Mouse (Mus musculus): ENCODE data around the gene Icam2.
"Not testable (repeated sequence)": the region's sequence is repeated elsewhere in the genome, so short reads cannot be mapped to it uniquely, and the experiment has no call there.

Gene Icam2

DNA sequence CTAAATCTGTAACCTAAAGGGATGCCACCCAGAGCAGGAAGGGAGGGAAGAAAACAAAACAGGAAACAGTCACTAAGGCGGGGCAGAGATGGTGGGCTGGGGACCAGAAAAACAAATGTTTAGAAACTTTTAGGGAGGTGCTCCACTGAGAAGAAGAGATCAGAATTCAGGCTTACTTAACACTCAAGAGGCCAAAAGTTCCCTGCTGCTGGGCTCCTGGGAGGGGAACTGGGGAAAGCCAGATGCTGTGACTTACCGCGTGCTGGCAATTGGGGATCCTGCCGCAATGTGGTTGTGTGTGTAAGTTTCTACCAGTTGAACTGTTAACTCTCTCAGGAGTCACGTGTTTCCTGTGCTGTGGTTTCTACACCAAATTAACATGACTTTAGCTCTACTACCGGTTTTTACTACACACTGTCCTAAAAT, at the start of gene Icam2:
TSS of gene Icam2 (minus strand) at position 285 of the 426 bp plus-strand sequence.
- no peak for DNase-seq

DNA sequence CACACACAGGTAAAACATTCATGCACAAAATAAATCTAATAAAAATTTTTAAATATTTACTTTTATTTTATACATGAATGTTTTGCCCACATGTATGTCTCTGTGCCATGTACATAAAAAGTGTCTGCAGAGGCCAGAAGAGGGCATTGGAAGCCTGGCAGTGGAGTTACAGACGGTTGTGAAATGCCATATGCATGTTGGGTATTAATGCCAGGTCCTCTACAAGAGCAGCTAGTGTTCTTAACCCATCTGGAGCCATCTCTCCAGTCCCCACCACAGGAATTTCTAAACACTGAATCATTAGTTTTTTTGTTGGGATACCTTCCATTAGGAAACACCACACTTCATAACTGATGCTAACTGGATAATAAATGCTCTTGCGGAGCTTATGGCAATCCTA, 49.7 kb upstream of the Icam2 start:
- DNase-seq, result no peak

DNA sequence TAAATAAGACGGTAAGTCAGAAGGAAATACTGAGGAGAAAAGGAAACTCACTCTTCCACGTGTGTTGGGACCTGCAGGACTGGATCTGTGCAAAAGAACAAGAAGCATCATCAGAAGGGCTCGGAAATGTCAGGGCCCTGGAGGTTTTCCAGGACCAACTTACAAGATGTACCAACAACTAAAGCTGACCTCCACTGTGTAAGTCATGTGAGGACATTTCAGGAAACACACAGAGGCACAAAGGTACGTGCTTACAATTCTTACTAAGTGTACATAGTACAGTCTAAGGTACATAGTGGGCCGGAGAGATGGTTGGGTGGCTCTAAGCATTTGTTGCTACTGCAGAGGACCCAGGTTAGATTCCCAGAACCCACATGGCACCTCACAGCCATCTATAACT, 49.2 kb upstream of the Icam2 start:
- no peak for DNase-seq

DNA sequence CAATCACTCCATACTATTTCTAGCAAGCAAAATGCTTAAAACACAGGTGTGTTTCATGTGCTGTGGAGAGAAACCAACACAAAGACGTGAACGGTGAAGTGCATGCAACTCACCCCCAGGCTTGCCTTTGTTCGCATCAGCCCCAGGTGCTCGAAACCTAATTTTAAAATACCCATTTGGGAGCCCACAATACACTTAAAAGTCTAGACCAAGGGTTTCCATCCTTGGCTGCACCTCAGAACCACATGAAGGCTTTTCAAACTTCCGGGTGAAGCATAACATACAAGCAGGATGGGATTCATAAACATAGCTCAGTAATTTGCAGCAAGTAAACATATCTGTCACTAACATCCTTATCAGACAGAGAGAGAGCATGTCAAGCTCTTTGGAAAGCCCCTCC, 42.5 kb upstream of the Icam2 start:
- no peak for DNase-seq

DNA sequence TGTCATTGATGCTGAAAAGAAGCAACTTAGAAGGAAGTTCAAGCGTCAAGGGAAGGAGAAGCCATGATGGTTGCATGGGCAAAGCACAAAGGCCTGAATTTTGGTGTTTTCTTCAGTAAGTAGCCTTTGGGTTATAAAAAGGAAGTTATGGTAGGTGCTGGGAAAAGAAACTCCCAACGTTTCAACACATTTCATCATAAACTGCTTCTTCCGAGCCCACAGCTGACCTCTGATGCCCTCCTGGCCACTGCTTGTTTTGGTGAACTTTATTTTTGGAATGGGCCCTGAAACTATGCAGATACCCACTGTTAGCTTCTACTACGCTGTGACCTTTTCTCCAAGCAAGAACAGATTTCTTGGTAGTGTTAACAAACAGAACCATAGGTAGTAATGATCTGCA, 41.8 kb upstream of the Icam2 start:
- no peak for DNase-seq

DNA sequence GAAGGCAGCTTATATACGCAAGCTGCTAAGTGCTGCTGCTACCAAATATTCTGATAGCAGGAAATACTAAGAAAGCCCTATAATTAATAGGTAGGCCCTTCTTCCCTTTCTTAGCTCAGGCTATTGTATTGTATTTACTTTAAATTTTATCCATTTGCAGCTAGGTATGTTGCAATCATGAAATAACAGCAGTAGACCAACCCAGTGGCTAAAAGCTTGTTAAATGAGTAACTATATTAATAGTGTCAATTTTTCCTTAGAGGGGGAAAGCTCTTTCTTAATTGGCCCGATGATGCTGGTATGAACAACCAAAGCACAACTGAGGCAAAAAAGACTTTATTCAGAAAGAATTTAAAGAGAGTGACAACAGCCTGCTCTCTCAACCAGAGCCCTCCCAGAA, 40.7 kb upstream of the Icam2 start:
- DNase-seq, result no peak

DNA sequence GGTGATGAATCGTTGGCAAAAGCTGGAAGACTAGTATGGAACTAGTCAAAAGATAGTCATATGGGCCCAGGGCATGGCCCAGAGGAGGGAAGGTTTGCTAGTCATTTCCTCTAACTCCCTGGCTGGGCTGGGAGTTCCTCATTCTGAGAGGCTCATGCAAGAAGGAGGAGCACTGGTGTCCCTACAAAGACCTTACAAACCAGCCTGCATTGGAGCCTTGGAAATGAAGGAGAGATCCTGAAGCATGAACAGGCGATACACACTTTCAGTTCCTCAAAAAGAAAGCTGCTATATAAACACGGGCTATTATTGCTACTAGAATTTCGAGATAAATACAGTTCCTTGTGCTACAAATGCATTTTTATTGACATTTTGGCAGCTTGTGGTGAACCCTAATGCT, 40.2 kb upstream of the Icam2 start:
- no peak for DNase-seq

DNA sequence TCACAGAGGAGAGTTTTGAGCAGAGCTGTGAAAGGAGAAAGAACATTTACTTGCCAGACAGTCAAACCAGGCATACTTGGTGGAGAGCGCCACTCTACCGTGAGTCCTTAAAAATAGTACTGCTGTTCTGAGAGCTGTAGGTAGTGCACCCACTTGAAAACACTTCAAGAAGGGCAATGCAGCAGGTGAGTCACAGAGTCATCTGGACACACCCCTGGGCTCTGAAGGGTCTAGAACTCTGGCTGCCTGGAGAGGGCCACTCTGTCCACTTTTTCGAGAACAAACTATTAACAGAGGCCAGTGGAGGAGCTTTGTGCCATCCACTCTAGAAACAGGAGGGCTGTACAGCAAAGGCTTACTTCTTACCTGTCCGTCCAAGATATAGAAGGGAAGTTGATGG, 38.6 kb upstream of the Icam2 start:
- DNase-seq, result no peak

DNA sequence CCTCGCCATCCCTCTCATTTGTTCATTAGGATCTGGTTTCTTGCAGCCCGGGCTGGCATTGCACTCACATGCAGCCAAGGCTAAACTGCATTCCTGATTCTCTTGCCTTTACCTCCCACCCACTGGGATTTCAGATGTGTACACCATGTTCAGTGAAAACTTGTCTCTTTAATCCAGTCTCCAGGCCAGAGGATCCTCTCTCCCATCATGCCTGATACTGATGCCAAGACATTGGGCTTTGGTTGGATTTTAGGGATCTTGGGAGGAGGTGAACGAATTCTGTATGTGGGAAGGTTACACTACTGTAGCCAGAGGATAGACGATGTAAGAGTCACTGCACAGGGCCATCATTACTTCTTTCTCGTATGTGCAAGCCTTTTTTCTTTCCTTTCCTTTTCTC, 37.3 kb upstream of the Icam2 start:
- DNase-seq, result no peak

DNA sequence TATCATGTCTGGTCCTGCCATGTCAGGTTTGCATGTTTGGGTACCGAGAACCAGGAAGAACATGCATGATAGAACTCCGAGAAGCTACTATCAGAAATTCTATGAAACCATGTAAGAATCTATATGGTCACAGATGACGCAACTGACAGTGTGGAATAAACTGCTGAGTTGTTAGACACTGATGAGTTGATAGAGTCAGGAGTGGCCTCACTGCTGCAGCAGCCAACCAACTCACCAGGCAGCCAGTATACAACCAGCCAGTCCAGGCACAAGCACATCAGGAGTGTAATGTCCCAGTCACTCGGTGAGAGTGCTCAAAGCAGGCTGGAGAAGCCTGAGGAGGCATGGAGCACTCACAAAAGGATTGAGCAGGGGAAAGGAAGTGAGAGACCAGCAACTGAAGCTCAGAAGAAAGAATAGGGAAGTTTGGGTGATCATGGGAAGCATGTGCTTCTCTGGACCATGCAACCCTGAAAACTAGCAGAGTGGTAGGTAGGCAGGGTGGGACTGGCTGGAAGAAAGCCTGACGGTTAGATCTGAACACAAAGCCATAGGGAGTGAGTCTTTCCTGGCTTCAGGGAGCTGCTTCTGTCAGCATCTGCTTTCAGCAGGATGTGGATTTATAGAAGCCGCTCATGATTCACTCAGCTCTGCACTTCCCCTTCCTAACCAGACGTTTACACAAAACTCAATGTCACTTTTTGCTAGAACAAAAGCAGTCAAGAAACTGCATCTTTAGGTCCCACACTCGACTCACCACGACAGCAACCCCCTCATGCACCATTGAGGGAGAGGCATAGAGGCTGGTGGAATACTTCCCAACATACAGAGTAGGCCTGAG, 31.6 kb upstream of the Icam2 start:
- no peak for DNase-seq

DNA sequence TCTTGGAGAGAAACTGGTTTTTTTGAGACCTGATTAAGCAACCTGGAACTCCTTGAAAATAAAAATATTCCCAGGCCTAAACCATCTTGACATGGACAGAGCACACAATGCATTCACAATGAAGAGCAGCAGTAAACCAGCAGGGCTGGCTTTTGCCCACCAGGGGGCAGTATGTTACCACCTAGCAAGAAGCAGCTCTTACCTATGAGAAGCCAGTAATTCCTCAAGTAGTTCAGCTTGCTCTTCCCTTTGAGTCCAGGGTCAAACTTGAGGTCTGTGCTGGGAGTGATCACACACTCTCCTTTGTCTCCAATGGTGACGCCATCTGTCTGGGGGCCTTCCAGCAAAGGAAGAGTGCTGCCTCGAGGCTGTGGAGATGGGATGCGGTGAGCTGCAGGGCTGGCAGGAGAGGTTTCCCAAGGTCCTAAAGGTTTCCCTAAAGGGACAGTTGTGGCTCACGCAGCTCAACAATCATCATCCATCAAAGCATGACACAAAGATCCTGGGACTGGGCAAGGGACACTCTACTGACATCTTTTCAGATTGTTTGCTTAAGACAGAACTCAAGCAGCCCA, 30.8 kb upstream of the Icam2 start:
- DNase-seq, result peak; percentile 88 to 92

DNA sequence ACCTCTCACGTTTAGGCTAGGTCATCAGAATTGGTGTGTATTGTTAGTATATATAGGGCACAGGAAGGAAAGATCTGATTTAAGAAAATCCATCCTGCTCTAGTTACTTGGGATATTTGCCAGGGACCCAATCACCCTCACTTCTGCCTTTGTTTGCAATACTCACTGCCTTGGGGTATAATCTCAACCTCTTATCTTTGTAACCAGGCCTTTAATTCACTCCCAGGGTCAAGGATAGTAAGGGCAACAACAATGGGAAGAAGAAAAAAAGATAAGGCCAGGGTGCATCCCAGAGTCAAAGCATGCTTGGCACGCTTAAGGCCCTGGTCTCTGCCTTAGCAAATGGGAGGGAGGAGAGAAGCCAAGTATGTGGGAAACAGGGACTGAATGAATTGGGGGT, 30.0 kb upstream of the Icam2 start:
- DNase-seq, result no peak

DNA sequence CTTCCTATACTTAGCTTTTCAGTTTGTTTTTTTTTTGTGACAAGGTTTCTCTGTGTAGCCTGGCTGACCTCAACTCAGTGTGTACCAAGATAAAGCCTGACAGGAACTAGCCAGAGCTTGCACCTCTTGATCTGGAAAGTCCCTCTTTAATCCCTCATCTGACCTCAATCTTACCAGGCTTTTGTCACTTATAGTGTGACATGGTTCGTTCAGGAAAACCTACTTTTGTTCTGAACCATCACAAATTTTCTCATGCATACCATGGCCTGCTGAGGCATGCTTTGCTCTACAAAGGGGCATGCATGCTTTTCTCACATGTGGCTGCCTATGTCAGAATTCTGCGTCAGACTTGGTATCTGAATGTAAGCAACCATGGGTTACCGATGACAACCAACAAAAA, 28.5 kb upstream of the Icam2 start:
- DNase-seq, result no peak

DNA sequence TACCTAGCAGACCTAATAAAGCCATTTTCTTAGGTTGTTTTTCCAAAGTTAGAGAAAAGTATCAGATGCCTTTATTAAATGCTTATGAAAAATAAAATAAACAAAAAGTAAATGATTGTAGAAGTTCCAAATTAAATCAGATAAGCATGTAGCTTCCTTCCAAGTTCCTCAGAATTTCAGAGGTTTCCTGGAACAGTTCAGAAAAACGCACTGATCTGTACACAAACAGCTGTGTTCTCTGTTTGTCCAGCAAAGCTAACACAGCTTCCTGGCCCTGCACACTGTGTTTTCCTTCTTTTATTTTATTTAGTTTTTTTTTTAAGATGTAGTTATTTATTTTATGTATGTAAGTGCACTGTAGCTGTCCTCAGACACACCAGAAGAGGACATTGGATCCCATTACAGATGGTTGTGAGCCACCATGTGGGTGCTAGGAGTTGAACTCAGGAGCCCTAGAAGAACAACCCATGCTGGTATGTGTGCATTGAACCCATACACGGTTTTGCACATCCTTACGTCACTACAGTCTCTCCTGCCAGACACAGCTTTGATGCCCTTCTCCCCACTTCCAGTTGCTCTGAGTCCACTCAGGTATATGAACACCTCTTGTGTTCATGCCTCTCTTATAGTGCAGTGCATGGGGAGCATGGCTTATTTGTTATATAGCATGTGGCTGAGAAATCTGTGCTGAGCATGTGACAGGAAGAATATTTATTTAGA, 24.9 kb upstream of the Icam2 start:
- no peak for DNase-seq

DNA sequence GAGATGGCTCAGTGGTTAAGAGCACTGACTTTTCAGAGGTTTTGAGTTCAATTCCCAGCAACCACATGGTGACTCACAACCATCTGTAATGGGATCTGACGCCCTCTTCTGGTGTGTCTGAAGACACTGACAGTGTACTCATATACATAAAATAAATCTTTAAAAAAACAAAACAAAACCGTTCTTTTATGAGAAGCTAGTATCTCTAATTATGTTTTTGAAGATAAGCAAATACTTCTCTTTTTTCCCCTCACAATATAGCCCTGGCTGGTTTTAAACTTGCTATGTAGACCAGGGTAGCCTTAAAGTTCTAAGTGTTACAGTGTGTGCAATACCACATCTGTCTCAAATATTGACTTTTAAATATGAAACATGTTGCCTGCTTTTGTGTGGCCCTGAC, 23.3 kb upstream of the Icam2 start:
- no peak for DNase-seq

DNA sequence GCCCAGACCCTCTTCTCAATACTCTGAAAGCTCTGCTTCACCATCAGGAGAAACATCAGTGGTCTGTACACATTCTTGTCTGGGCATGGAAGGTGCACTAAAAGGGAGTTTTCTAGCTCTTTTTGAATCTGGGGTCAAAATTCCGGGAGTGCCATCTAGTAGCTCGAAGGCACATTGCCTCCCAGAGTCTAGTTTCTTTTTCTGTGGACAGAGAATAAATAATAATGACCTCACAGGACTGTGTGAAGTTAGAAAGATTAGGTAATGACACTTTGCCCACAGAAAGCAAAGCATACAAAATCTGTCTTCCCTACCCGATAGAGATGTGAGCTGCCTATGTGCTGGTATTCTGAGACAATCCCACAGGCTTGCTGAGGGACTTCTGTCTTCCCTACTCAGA, 22.6 kb upstream of the Icam2 start:
- DNase-seq, result no peak

DNA sequence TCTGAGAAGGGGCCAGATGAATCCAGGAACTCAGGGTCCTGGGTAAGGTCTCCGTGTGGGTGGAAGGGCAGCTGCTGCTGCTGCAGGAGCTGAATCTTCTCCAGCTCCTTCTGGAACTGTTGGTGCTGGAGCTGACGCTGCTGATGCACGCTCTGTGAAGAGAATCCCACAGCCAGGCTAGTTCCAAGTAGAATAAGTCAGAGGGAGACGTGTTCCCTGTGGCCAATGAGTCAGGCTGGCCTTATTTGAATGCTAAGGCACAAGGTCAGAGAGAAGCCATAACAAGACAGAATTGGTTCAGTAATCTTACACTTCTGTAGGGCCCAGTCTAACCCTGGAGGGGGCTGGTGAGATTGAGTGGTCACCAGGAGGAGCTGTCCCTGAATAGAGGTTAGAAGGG, 22.1 kb upstream of the Icam2 start:
- no peak for DNase-seq

DNA sequence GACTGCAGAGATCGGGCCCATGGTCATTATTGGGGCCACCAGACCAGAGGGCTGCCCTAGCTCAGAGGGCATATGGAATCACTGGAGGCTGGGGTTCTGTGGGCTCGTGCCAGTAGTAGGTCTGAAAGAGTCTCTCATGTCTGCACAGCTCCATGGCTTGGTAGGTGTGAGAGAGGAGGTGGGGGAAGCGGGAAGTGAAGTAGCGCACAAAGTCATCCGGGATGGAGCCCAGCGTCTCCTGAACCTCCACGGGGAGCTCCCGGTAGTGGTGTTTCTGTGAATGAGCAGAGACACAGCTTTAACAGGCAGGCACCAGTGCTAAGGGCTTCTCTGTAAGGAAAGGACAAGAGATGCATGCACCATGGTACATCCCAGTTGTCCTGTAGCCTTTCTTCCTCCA, 10.6 kb upstream of the Icam2 start:
- no peak for DNase-seq

DNA sequence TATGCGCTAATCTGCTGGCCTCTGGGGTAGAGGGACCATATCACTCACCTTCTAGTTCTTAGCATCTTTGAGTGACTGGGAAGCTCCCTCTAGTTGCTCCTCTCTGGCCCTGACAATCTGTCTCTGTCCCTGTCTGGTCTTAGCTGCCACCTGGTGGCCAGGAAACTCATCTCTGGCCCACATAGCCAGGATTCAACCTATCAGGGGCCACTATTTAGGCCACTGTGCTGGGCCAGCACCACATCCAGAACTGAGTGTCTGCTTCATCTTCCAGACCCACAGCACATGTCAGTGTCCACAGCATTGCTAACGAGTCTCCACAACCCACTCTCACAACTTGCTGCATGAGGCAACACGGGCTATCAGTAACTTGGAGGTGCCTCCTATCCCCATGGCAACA, 9.8 kb upstream of the Icam2 start:
- DNase-seq, result peak; percentile 46 to 52

DNA sequence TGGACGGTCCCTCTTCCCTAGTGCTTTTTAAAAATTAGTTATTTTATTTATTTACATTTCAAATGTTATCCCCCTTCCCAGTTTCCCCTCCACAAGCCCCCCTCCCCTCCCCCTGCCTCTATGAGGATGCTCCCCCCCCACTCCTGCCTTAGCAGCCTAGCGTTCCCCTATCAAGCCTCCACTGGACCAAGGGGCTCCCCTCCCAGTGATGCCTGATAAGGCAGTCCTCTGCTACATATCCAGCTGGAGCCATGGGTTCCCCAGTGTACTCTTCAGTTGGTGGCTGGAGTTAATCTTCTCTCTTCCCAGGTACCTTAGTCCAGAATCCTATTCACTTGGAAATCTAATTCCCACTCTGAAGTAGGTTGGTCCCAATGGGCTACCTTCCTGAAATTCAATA, 6.2 kb upstream of the Icam2 start:
- not testable (repeated sequence) for DNase-seq

DNA sequence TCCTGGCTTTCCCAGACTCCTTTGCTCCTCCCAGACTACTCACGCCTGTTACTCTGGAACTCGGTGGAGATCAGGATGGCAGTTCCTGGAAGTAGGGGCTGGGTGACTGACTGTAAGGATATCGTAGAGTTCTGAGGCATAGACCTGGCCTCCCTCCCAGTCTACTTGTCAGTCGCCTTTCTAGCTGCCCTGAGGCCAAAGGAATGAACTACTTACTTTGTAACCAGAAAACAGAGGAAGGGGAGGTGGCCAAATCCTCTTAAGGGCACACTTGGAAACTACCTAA, 5.4 kb upstream of the Icam2 start:
- no peak for DNase-seq

DNA sequence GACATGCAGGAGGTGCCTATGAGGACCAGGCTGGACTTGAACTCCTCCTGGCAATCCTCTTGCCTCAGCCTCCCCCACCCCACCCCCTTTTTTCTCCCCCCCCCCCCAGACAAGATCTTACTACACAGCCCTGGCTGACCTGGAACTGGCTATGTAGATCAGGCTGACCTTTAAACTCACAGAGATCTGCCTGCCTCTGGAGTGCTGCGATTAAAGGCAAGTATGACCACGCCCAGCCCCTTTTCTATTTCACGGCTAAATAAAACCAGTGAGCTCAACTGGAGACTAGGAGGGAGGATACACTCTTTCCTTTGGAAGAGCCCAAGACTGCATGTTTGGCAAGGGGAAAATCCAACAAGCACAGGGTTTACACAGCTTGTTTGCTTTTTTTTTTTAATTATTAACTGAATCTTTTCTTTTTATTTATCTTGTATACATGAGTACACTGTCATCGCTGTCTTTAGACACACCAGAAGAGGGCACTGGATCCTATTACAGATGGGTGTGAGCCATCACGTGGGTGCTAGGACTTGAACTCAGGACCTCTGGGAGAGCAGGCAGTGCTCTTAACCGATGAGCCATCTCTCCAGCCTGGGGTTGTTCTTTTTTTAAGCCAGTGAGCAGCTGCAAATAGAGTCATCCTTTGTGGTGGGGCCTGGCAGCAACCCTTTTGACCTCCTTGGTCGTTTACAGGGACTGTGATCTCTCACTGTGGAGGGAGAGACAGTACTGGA, 4.9 kb upstream of the Icam2 start:
- DNase-seq, result no peak

DNA sequence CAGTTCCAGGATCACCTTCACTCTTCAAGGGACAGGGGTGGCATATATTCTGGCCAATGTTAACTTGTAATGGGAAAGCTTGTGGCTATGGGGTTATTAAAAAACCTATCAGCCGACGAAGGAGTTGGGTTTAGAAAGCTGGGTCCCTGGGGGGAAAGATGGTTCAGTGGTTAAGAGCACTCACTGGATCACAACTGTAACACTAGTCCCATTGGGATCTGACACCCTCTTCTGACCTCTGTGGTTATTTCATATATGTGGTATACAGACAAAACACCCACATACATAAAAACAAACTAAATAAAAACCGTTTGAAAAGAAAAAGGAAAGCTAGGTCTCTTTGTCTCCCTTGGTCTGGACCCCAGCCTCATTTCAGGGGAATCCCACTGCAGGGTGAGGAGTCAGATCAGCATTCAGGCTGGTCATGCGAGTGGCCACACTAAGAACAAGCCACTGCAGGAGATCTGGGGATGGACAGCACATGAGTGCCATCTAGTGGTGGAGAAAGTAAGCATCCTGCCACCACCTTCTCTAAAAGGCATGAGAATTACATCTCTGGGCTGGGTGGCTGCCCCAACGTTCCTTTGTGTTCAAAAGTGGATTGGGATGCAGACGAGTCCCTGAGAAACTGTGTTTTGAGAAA, 3.8 kb upstream of the Icam2 start:
- peak; percentile 83 to 89 for DNase-seq
